Mouse (Mus musculus) liver (tissue): ENCODE measurements at regions not wholly inside any gene's neighbourhood (a gene's known extent, or its start where the extent isn't known, plus 50 kb on each side); places are given as distances from the start of the nearest gene placed in this dataset.
A peak's percentile ranks its signal among the peaks of the same experiment; 100 is the strongest.
"Not testable (repeated sequence)": the region's sequence is repeated elsewhere in the genome, so short reads cannot be mapped to it uniquely, and the experiment has no call there.

Source experiments
- DNase-seq: peaks from one replicate; pipeline ENCODE4 v3.0.0-alpha.2; 2020; ENCODE audit warnings: mixed read lengths

- DNase-seq = no peak
These were observed 1909.6 kb upstream of the 5930422O12Rik start for GRCm38 (mm10) chr8:31518903-31519302.

GRCm38 (mm10) chr8:31520991-31521448 lies 1907.5 kb upstream of the 5930422O12Rik start:
- no peak for DNase-seq

GRCm38 (mm10) chr8:31525071-31525470 lies 1903.4 kb upstream of the 5930422O12Rik start:
- DNase-seq = no peak

- DNase-seq = no peak
These were observed 1889.3 kb upstream of the 5930422O12Rik start for GRCm38 (mm10) chr8:31539251-31539650.

- no peak for DNase-seq
These were observed 1886.9 kb upstream of the 5930422O12Rik start for GRCm38 (mm10) chr8:31541646-31542045.

- DNase-seq = no peak
These were observed 1854.4 kb upstream of the 5930422O12Rik start for GRCm38 (mm10) chr8:31574136-31574535.

GRCm38 (mm10) chr8:31576129-31576528 lies 1852.4 kb upstream of the 5930422O12Rik start:
- DNase-seq = no peak

GRCm38 (mm10) chr8:31584661-31585060 lies 1843.8 kb upstream of the 5930422O12Rik start:
- no peak for DNase-seq

GRCm38 (mm10) chr8:31599536-31599935 lies 1829.0 kb upstream of the 5930422O12Rik start:
- DNase-seq = no peak

GRCm38 (mm10) chr8:31600979-31601378 lies 1827.5 kb upstream of the 5930422O12Rik start:
- no peak for DNase-seq

- no peak for DNase-seq
These were observed 1812.0 kb upstream of the 5930422O12Rik start for GRCm38 (mm10) chr8:31616501-31616900.

GRCm38 (mm10) chr8:31627708-31628107 lies 1800.8 kb upstream of the 5930422O12Rik start:
- DNase-seq = no peak

GRCm38 (mm10) chr8:31628146-31628545 lies 1800.4 kb upstream of the 5930422O12Rik start:
- no peak for DNase-seq

GRCm38 (mm10) chr8:31638417-31638816 lies 1790.1 kb upstream of the 5930422O12Rik start:
- DNase-seq = no peak

- no peak for DNase-seq
These were observed 1764.8 kb upstream of the 5930422O12Rik start for GRCm38 (mm10) chr8:31663717-31664116.

- DNase-seq = no peak
These were observed 1763.0 kb upstream of the 5930422O12Rik start for GRCm38 (mm10) chr8:31665485-31665884.

- no peak for DNase-seq
These were observed 1724.3 kb upstream of the 5930422O12Rik start for GRCm38 (mm10) chr8:31704168-31704567.

GRCm38 (mm10) chr8:31713321-31714076 lies 1715.0 kb upstream of the 5930422O12Rik start:
- no peak for DNase-seq

GRCm38 (mm10) chr8:31714077-31714458 lies 1714.4 kb upstream of the 5930422O12Rik start:
- no peak for DNase-seq

GRCm38 (mm10) chr8:31720021-31720420 lies 1708.5 kb upstream of the 5930422O12Rik start:
- DNase-seq = peak; percentile 89

GRCm38 (mm10) chr8:31720585-31720984 lies 1707.9 kb upstream of the 5930422O12Rik start:
- DNase-seq = peak; percentile 69

GRCm38 (mm10) chr8:31725430-31725829 lies 1703.1 kb upstream of the 5930422O12Rik start:
- DNase-seq = no peak

GRCm38 (mm10) chr8:31735610-31736009 lies 1692.9 kb upstream of the 5930422O12Rik start:
- DNase-seq = no peak

GRCm38 (mm10) chr8:31737314-31737713 lies 1691.2 kb upstream of the 5930422O12Rik start:
- not testable (repeated sequence) for DNase-seq

- DNase-seq = no peak
These were observed 1681.7 kb upstream of the 5930422O12Rik start for GRCm38 (mm10) chr8:31746855-31747254.
